Mouse (Mus musculus) limb, embryonic 13.5 days (tissue): Measurements from ENCODE around the gene Tmprss9. TPM values are rescaled to one million over a fixed set of nuclear protein-coding genes. Genes with fewer than 3 reads are reported as not detected.

Experiments used
- ATAC-seq: fragments of 200-750 bp; cut with Nextera tagmentation; 2 replicates; pipeline ENCODE4 v1.8.0; 2017; ENCODE audit warnings: low read depth, moderate number of reproducible peaks, moderate TSS enrichment; ENCODE audit not compliant: low FRiP score
- H3K27ac ChIP-seq: fragments of 300-500 bp; sonication (generic); 2 replicates; pipeline ENCODE4 v1.5.1; 2015; ENCODE audit warnings: inconsistent platforms, mild to moderate bottlenecking, moderate library complexity
- H3K27me3 ChIP-seq: fragments of 300-500 bp; sonication (generic); 2 replicates; pipeline ENCODE4 v1.6.1; 2015; ENCODE audit warnings: mild to moderate bottlenecking, inconsistent platforms
- H3K36me3 ChIP-seq: fragments of 300-500 bp; sonication (generic); 2 replicates; pipeline ENCODE4 v1.6.1; 2015; ENCODE audit warnings: inconsistent platforms, mild to moderate bottlenecking, moderate library complexity
- H3K4me1 ChIP-seq: fragments of 300-500 bp; sonication (generic); 2 replicates; pipeline ENCODE4 v1.6.1; 2015; ENCODE audit warnings: inconsistent platforms
- H3K4me2 ChIP-seq: fragments of 300-500 bp; sonication (generic); replicated peaks from 2 replicates; pipeline ENCODE4 v1.6.1; 2015; ENCODE audit warnings: inconsistent platforms, mild to moderate bottlenecking, moderate library complexity
- H3K4me3 ChIP-seq: fragments of 300-500 bp; sonication (generic); 2 replicates; pipeline ENCODE4 v1.5.1; 2015; ENCODE audit warnings: moderate library complexity, mild to moderate bottlenecking, inconsistent platforms
- H3K9ac ChIP-seq: fragments of 300-500 bp; sonication (generic); 2 replicates; pipeline ENCODE4 v1.6.1; 2015; ENCODE audit warnings: mild to moderate bottlenecking, inconsistent platforms
- H3K9me3 ChIP-seq: fragments of 300-500 bp; sonication (generic); 2 replicates; pipeline ENCODE4 v1.6.1; 2016; ENCODE audit warnings: inconsistent platforms
- WGBS: fragments of 180-500 bp; shearing (Covaris S2); methylation state at CpG from one replicate; pipeline ENCODE4 v1.1.7; 2015; 5-methylcytosine and 5-hydroxymethylcytosine counted together
- polyA plus RNA-seq: library from polyadenylated mRNA; unstranded; fragments of >200 nt; fragmentation: Nextera tagmentation; extraction: Ambion mirVana; gene quantifications from 2 replicates; pipeline ENCODE4 v1.2.1, GENCODE M21; 2015

Gene Tmprss9
- polyA plus RNA-seq, 1 experiment from 2014 or later, result 0.08 TPM

DNA sequence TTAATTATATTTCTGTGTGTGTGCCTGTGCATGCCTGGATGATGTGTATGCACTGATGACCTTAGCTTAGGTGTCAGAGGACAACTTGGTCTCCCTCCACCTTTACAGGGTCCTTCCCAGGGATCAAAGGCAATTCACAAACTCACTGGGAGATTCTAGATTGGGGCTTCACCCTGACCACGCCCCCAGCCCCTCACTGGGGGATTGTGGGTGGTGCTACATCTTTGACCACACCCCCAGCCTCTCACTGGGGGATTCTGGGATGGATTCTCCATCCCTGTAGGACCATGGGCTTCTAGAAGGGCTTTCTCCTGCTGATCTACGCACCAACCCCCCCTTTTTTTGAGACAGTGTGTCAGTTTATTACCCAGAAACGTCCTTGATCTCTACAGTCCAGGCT, 53.8 kb downstream of the Tmprss9 start:
- no peak overlapping the region for H3K4me2 ChIP-seq
- H3K36me3 ChIP-seq, result no peaks in the 10 kb centered on the region
- ATAC-seq, result no peak
- H3K4me1 ChIP-seq, result peaks cover 20% of the 10 kb centered on the region
- H3K27ac ChIP-seq, result no peak overlapping the region
- peaks cover 4% of the 10 kb centered on the region; the same call in 1 of the 2 replicates for H3K27me3 ChIP-seq
- WGBS, result 40% methylated on average over 3 of the region's 3 CpGs
- no peak overlapping the region for H3K4me3 ChIP-seq
- H3K9me3 ChIP-seq, result no peaks in the 10 kb centered on the region
- H3K9ac ChIP-seq, result no peak overlapping the region; the same call in 1 of the 2 replicates

DNA sequence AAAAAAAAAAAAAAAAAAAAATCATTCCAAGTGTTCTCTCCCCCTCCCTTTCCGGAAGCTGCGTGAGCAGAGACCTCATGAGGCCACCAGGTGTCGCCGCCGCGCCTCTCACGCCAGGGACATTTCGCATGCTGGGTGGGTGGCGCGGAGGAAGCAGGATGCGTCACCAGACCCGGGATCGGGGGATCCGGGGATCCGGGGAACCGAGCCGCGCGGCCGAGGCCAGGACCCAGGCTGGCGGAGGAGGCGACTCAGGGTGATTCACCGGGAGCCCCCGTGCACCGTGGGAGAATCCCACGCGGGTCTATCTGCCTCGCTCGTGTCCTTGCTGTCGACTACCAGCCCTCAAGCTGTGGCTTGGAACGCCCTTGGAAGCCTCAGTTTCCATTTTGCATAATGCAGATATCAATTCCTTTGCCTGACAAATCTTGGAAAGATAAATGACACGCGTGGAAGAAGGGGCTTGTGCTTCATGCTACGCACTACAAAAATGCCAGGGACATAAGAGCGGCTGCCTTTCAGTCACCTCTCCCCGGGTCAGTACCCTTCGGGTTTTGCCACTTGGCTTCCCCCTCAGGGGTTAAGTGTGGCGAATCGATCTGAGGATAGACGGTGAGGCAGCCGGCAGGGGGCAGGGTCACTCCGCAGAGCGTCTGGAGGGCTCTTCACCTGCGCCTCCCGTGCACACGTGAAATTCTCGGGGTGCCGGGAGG, 57.1 kb downstream of the Tmprss9 start:
- Histone ChIP-seq H3K4me1 (peaks cover 45% of the 10 kb centered on the region), H3K4me3 (peak overlapping the region; percentile 56), H3K9ac (peak overlapping the region; percentile 70), H3K9me3 (no peaks in the 10 kb centered on the region), H3K27me3 (peaks cover 30% of the 10 kb centered on the region), H3K27ac (peak overlapping the region; percentile 92), H3K36me3 (no peaks in the 10 kb centered on the region), H3K4me2 (peak overlapping the region; percentile 88)
- ATAC-seq, result peak; percentile 24; the same call in 1 of the 2 replicates
- WGBS, result under 1% methylated on average over 48 of the region's 48 CpGs

DNA sequence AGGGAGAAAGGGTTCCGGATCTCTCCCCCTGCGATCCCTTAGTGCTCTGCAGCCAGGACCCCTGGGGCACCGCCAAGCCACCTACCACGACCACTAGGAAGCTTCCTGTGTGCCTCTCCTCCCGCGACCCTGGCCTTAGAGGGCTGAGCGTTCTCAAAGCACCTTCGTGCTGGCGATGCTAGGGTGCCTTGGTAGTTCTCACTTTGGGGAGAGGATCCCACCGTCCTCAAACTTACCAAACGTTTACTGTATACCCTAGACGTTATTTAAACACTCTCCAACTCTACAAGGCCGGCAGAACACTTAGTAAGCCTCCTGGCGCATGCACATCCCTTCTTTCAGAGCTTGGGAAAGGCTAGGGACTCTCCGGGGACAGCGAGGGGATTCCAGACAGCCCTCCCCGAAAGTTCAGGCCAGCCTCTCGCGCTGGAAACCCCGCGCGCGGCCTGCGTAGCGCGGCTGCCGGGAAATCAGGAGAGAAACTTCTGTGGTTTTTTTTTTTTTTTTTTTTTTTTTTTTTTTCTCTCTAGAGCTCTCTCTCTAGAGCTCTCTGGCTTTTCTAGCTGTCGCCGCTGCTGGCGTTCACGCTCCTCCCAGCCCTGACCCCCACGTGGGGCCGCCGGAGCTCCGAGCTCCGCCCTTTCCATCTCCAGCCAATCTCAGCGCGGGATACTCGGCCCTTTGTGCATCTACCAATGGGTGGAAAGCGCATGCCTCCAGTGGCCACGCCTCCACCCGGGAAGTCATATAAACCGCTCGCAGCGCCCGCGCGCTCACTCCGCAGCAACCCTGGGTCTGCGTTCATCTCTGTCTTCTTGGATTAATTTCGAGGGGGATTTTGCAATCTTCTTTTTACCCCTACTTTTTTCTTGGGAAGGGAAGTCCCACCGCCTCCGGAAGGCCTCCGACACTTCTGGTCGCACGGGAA, 57.9 kb downstream of the Tmprss9 start, which contains the start of gene Gadd45b:
Gene Gadd45b, plus strand, starts transcription at position 775 of the 928 bp plus-strand sequence.
- Histone ChIP-seq H3K27me3 (peaks cover 39% of the 10 kb centered on the region), H3K27ac (peak within 1 kb of the TSS; percentile 92), H3K36me3 (no peaks in the 10 kb centered on the region), H3K9me3 (no peaks in the 10 kb centered on the region), H3K9ac (peak within 1 kb of the TSS; percentile 84), H3K4me1 (peaks cover 53% of the 10 kb centered on the region), H3K4me2 (peak within 1 kb of the TSS; percentile 89), H3K4me3 (peak within 1 kb of the TSS; percentile 73)
- ATAC-seq, result peak; percentile 91
- WGBS, result under 1% methylated on average over 56 of the region's 56 CpGs

DNA sequence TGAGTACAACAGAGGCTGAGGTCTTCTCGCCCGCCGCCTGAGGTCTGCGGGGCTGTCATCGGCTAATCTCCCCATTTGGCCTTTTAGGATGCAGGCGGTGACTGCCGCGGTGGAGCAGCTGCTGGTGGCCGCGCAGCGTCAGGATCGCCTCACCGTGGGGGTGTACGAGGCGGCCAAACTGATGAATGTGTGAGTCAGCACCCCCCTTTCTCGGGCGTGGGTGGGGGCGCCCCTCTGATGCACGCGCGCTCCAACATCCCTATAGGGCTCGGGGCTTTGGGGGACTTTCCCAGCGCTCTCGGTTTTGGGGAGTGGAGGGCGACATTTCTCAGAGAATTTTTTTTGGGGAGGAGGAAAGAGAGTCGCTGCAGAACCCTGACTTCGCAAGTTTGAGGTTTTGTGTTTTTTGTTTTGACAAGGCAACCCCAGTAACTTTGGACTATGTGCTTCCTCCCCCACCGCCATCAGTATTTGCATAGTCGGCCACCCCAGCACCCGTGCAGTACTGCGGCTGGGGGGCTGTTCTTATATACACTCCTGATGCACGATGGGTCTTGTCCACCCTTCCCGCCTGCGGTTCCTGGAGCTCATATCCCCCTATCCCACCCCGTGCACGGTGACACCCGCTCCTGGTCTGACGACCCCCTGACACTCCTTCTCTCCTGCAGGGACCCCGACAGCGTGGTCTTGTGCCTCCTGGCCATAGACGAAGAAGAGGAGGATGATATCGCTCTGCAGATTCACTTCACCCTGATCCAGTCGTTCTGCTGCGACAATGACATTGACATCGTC, 58.9 kb downstream of the Tmprss9 start:
- no peak for ATAC-seq
- peak overlapping the region; percentile 89 for H3K4me2 ChIP-seq
- peak overlapping the region; percentile 84 for H3K9ac ChIP-seq
- H3K36me3 ChIP-seq, result no peaks in the 10 kb centered on the region
- no peak overlapping the region; the same call in 1 of the 2 replicates for H3K27ac ChIP-seq
- peak overlapping the region; percentile 73 for H3K4me3 ChIP-seq
- H3K9me3 ChIP-seq, result no peaks in the 10 kb centered on the region
- H3K27me3 ChIP-seq, result peaks cover 40% of the 10 kb centered on the region
- H3K4me1 ChIP-seq, result peaks cover 61% of the 10 kb centered on the region
- whole genome bisulfite sequencing, result under 1% methylated on average over 45 of the region's 45 CpGs

DNA sequence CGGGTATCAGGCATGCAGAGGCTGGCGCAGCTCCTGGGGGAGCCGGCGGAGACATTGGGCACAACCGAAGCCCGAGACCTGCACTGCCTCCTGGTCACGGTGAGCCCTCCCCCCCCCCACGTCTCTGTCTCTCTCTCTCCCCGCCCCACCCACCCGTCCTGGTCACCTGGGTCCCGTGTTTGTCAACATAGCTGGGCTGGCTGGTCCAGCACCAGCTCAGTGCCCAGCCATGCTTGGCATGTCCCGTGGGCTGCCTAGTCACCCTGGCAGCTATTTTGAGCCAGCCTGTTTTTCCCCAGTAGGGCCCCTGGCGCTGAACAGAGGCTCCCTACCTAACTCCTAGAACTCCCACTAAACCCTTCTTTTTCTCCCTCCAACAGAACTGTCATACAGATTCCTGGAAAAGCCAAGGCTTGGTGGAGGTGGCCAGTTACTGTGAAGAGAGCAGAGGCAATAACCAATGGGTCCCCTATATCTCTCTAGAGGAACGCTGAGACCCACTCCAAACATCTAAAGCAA, 59.6 kb downstream of the Tmprss9 start:
- peak overlapping the region; percentile 73 for H3K4me3 ChIP-seq
- ATAC-seq, result no peak
- 0 out of 2 replicates have a peak overlapping the region, but pooled peaks have one; percentile 1 for H3K27ac ChIP-seq
- peaks cover 68% of the 10 kb centered on the region for H3K4me1 ChIP-seq
- peaks cover 40% of the 10 kb centered on the region for H3K27me3 ChIP-seq
- peak overlapping the region; percentile 84 for H3K9ac ChIP-seq
- peak overlapping the region; percentile 89 for H3K4me2 ChIP-seq
- no peaks in the 10 kb centered on the region for H3K9me3 ChIP-seq
- no peaks in the 10 kb centered on the region for H3K36me3 ChIP-seq
- WGBS, result 9% methylated on average over 10 of the region's 14 CpGs

DNA sequence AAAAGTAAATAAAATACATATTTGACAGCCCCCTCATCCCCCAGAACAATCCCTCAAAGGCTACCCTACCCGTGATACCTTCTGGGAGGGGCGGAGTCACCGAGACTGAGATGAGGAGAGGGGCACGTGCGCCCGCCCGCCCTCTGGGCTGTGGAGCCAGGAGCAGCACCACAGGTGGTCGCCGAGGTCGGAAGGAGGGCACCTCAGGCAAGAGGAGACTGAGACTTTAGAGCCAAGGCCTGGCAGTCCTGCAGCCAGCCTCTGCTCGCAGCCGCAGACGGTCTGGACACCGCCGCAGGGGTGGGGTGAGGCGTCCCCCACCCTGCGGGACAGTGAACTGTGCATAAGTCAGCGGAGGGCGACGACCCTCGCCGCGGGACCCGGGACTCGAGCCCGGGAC, 60.0 kb downstream of the Tmprss9 start:
- 2% methylated on average over 26 of the region's 26 CpGs for WGBS

DNA sequence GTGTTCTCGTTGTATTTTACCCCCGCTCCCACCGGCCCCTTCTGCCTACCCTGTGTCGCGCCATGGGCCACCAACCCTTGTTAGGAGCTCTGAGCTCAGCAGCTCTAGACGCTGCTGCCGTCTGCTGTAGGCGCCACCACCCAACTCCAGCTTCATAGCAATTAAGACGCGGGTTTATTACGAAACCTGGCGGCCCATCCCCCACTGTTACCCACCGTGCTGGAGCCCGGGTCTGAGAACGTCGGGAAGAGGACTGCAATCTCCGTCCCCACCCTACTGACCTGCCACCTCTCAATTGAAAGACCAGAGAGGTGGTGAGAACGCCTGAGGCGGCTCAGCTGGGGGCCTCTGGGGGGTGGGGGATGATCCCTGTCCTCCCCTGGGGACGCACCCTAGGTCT, 60.6 kb downstream of the Tmprss9 start:
- Histone ChIP-seq H3K9ac (peak overlapping the region; percentile 59), H3K27ac (peak overlapping the region; percentile 40; the same call in 1 of the 2 replicates), H3K9me3 (no peaks in the 10 kb centered on the region), H3K36me3 (no peaks in the 10 kb centered on the region), H3K4me3 (peak overlapping the region; percentile 73), H3K4me2 (peak overlapping the region; percentile 89), H3K27me3 (peaks cover 40% of the 10 kb centered on the region), H3K4me1 (peaks cover 78% of the 10 kb centered on the region)
- ATAC-seq, result no peak
- WGBS, result 1% methylated on average over 20 of the region's 20 CpGs

More for the DNA sequence above, 60.0 kb downstream of the Tmprss9 start:
- Histone ChIP-seq H3K4me2 (peak overlapping the region; percentile 89), H3K27ac (peak overlapping the region; percentile 1; the same call in 1 of the 2 replicates), H3K36me3 (no peaks in the 10 kb centered on the region), H3K27me3 (peaks cover 40% of the 10 kb centered on the region), H3K9me3 (no peaks in the 10 kb centered on the region), H3K4me3 (peak overlapping the region; percentile 73), H3K4me1 (peaks cover 73% of the 10 kb centered on the region), H3K9ac (peak overlapping the region; percentile 59)
- ATAC-seq, result no peak

DNA sequence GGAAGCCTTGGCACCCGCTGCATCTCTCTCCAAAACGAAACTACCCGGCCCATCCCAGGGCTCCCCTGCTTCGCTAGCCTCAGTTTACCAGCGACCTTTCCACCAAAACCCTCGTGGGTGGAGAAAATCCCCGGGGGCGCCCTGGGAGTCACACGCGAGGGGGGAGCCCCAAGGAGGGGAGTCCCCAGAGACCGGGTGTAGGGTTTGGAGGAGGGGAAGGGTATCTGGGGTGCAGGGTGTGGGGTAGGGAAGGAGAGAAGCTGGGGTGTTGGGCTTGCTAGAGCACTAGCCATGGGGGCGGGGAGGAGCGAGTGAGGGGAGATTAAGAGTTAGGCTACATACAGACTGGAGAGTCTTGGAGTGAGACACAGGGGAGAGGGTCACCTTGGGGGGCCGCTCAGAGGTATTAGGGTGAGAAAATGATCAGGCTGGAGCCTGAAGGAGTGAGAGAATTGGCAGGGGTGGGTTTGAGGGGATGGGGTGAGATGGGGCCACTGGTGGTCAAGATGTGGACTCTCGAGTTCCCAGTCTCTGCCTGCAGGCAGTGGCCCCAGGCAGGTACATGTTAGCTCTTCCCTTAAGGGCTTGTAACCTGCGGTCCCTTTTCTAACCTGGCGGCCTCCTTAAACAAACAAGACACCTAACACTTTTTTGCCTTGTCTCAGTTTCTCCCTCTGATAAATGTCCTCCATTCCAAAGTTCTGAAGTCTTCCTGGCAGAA, 61.2 kb downstream of the Tmprss9 start:
- peak overlapping the region; percentile 59 for H3K9ac ChIP-seq
- ATAC-seq, result no peak
- peaks cover 40% of the 10 kb centered on the region for H3K27me3 ChIP-seq
- H3K4me3 ChIP-seq, result peak overlapping the region; percentile 73
- under 1% methylated on average over 17 of the region's 17 CpGs for WGBS
- H3K9me3 ChIP-seq, result no peaks in the 10 kb centered on the region
- H3K36me3 ChIP-seq, result no peaks in the 10 kb centered on the region
- H3K4me1 ChIP-seq, result peaks cover 84% of the 10 kb centered on the region
- H3K27ac ChIP-seq, result peak overlapping the region; percentile 40; the same call in 1 of the 2 replicates
- H3K4me2 ChIP-seq, result peak overlapping the region; percentile 89

DNA sequence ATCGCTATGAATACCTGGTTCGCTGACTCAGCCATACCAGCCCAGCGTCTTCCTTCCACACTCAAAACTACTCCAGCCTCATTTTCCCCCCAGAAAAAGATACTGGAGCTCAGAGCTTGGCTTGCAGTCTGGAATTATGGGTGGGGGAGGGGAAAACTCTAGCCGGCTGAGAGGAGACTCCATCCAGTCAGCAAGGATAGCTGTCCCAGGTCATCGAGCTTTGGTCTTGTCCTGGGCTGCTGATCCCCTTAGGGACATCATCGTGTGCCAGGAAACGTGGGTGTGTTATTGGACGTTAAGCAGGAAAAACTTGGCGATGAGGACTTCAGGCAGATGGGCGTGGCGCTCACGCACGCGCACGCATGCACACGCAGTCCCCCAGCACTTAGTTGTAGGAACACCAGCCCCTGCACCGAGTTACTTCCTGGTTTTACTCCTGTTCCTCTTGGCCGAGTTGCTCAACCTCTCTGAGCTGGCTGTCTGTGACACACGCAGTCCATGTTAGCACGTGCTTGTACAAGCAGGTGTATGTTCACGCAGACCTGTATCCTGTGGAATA, 61.9 kb downstream of the Tmprss9 start:
- H3K4me3 ChIP-seq, result peak overlapping the region; percentile 73
- H3K27ac ChIP-seq, result no peak overlapping the region
- no peaks in the 10 kb centered on the region for H3K9me3 ChIP-seq
- H3K4me1 ChIP-seq, result peaks cover 91% of the 10 kb centered on the region
- peaks cover 40% of the 10 kb centered on the region for H3K27me3 ChIP-seq
- no peaks in the 10 kb centered on the region for H3K36me3 ChIP-seq
- H3K4me2 ChIP-seq, result peak overlapping the region; percentile 89
- no peak for ATAC-seq
- WGBS, result 5% methylated on average over 21 of the region's 21 CpGs
- no peak overlapping the region for H3K9ac ChIP-seq

DNA sequence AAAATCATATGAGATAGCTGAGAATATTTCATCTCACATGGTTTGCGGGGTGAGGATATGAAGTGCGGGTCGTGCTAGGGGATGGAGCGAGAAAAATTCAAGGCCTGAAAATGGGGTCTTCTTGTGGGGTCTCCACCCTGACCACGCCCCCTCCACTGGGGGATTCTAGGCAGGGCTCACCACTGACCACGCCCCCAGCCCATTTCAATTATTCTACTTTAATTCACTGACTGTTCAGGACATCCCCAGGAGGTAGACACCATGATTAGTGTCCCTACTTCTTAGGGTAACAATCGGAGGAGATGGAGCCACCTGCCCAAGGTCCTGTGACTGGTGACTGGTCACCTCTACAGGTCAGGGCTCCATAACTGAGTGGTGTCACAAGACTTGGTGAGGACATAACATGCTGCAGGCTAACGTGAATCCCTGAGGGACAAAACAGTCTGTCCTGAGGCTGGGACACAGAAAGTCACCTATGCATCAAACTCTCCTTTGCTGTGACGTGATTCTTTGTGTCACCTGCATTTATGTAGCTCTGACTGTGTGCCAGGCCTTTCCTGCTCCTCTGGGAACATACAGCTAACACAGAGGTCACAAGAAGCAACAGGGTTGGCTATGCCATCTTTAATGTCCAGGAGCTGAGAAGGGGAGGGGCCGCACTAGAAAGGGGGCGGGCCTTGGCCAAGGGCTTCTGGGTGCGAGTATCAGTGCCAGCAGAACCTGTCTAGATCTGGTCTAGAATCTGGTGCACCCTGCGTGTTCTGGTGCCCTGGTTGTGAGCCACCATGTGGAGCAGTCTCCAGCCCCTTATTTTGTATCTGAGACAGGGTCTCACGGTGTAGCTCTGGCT, 62.7 kb downstream of the Tmprss9 start:
- Histone ChIP-seq H3K27ac (no peak overlapping the region), H3K4me2 (peak overlapping the region; percentile 89)

More for the DNA sequence above, 62.7 kb downstream of the Tmprss9 start:
- 43% methylated on average over 14 of the region's 14 CpGs for WGBS
- peaks cover 40% of the 10 kb centered on the region for H3K27me3 ChIP-seq
- H3K9ac ChIP-seq, result no peak overlapping the region
- peaks cover 92% of the 10 kb centered on the region for H3K4me1 ChIP-seq
- no peak for ATAC-seq
- no peaks in the 10 kb centered on the region for H3K9me3 ChIP-seq
- peak overlapping the region; percentile 73; the same call in 1 of the 2 replicates for H3K4me3 ChIP-seq
- H3K36me3 ChIP-seq, result no peaks in the 10 kb centered on the region
